Mouse (Mus musculus) embryonic fibroblast, embryonic 13.5 days (primary cell): Measurements from ENCODE around the gene Kcnma1. TPM values are rescaled to one million over a fixed set of nuclear protein-coding genes. Genes with fewer than 3 reads are reported as not detected.

Experiments used
- H3K27ac ChIP-seq: 2 replicates; pipeline ENCODE4 v1.5.1; 2012; ENCODE audit warnings: low read length, control low read depth, inconsistent platforms; ENCODE audit not compliant: insufficient read depth
- H3K4me1 ChIP-seq: 2 replicates; pipeline ENCODE4 v1.6.1; 2011; ENCODE audit warnings: low read length; ENCODE audit not compliant: control insufficient read depth, insufficient read depth
- H3K4me3 ChIP-seq: 2 replicates; pipeline ENCODE4 v1.5.1; 2011; ENCODE audit warnings: mild to moderate bottlenecking, control low read depth, low read length; ENCODE audit not compliant: insufficient read depth
- CTCF ChIP-seq: IDR thresholded peaks from 2 replicates; pipeline ENCODE4 v1.5.1; 2011; ENCODE audit warnings: mild to moderate bottlenecking, control low read depth, low read length, moderate library complexity, borderline replicate concordance; ENCODE audit not compliant: insufficient read depth
- POLR2A ChIP-seq: IDR thresholded peaks from 2 replicates; pipeline ENCODE4 v1.6.1; 2011; ENCODE audit warnings: low read depth, mild to moderate bottlenecking, control low read depth, low read length, moderate library complexity
- polyA plus RNA-seq: library from polyadenylated mRNA; stranded (reverse); fragments of >200 nt; gene quantifications from 2 replicates; pipeline ENCODE4 v1.2.4, GENCODE M21; 2011; ENCODE audit warnings: low read depth; ENCODE audit not compliant: missing spikeins, insufficient read length

Kcnma1 gene
- polyA plus RNA-seq, 1 experiment: 5.9 TPM

DNA sequence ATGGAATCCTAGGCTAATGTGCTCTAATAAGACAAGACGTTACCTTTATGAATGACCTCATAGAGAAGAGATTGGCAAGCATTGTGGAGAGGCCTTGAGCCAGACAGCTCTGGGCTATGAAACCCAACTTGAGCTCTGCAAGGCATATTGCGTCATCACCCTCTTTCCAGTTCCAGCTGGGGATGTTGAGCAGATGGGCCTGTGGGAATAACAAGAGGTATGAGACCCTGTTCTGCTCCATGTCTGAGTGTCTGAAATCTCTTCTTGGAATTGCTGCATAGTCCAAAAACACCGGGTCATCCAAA lies 519.8 kb downstream of the Kcnma1 start:
- TF ChIP-seq CTCF (no peak), POLR2A (no peak)
- peak overlapping the region; percentile 27; the same call in 1 of the 2 replicates for H3K27ac ChIP-seq

DNA sequence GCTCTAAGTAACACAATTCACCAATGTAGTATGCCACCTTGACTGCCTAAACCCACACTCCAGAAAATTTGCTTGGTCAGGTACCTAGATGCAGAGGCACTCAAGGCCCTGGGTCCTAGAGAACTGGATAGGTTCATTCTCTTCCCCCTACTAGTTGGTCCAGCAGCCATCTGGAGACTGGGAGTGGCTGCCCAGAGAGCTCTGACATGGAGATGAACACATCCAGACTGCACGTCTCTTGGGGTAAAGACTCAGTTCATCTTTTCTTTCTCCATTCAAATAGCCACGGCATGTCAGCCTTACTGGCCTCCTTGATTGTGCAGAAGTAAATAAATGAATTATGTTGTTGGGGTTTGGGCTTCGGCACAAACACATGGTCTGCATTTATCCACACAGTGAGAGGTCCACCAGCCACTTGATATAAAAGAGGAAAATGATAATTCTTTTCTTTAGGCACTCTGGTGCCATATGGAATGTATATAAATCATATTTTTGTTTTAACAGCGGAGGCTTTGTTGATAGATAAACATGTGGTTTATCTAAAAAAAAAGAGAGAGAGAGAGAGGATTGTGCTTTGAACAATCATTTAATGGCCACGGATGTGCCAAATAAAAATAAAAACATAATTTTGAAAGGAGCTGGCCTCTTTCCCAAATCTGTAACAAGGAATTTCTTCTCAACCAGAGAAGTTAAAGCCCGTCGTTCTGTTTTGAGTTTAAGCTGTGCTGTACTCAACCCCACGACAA lies 520.4 kb downstream of the Kcnma1 start:
- Histone ChIP-seq H3K4me3 (no peak overlapping the region), H3K4me1 (no peaks in the 10 kb centered on the region), H3K27ac (no peak overlapping the region)
- TF ChIP-seq POLR2A: no peak
- no peak for TF ChIP-seq CTCF

More for the DNA sequence above, 519.8 kb downstream of the Kcnma1 start:
- Histone ChIP-seq H3K4me1 (no peaks in the 10 kb centered on the region), H3K4me3 (no peak overlapping the region)

DNA sequence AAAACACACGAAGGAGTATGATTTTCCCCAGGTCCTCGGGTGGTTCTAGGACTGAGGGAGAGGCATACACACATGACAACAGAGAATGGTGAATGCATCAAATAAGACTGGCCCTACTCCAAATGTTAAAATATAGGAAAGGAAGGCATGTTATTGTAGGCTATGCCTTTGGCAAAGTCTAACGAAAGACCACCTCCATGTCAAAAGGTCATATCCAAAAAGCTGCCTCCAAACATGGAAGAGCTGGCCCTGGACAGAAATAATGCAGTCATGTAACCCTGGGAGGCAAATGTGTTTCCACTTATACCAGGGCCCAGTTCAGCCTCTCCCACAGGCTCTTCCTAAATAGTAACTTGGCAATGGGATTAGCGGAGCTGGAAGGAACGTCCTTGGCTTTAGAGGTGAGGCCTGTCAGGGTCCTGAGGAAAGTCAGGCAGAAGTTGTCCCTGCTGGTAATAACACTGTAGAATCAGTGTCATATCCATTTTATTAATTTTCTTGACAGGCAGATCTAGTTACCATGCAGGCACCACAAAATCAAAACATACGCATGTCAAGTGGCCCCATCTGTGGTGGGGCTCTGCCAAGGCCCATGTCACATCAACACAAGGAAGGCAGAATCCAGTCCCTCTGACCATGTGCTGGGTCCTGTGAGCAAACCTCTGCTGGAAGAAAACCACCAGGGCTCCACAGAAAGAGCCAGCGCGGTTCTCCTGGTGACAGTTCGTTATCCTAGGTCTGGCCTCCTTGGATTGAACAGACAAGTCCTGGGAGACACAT lies 521.5 kb downstream of the Kcnma1 start:
- Histone ChIP-seq H3K27ac (no peak overlapping the region), H3K4me1 (no peaks in the 10 kb centered on the region), H3K4me3 (no peak overlapping the region)
- TF ChIP-seq POLR2A (no peak), CTCF (no peak)

DNA sequence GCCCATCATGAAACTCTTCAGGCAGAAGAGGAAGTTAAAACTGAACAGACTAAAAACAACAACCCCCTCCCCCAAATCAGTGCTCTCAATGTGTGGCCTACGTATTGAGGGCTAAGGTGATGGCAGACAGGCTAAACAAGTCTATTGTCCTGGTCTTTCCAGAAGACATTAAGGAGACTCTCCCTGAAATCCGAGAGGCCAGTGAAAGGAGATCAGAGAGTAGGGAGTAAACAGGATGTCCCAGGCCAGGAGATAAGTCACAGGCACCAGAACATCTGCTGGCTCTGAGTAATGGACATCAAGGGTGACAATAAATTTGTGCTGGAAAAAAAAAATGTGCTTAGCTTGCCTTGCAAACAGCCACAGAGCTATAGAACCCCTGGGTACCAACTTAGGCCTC lies 522.9 kb downstream of the Kcnma1 start:
- no peak overlapping the region for H3K27ac ChIP-seq
- no peak overlapping the region for H3K4me3 ChIP-seq
- H3K4me1 ChIP-seq: no peaks in the 10 kb centered on the region
- TF ChIP-seq CTCF (no peak), POLR2A (no peak)

DNA sequence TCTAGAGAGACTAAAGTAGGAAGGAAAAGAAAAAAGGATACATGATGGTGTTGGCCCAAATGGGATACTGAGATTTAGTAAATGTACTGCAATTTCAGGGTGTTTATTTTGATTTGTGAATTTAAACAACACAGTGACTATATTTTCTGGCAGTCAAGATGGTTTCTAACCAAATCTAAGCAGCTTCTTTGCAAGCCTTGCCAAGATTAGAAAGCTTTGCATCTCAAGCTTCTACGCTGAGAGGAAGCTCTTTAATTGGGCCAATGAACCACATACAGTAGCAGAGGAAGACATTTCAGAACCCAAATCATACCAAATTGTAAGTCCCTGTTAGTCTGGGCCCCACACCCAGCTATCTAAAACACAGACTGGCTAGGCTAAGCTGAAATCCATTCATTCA lies 527.6 kb downstream of the Kcnma1 start:
- no peak for TF ChIP-seq POLR2A
- no peak for TF ChIP-seq CTCF
- Histone ChIP-seq H3K4me3 (no peak overlapping the region), H3K27ac (no peak overlapping the region), H3K4me1 (no peaks in the 10 kb centered on the region)

DNA sequence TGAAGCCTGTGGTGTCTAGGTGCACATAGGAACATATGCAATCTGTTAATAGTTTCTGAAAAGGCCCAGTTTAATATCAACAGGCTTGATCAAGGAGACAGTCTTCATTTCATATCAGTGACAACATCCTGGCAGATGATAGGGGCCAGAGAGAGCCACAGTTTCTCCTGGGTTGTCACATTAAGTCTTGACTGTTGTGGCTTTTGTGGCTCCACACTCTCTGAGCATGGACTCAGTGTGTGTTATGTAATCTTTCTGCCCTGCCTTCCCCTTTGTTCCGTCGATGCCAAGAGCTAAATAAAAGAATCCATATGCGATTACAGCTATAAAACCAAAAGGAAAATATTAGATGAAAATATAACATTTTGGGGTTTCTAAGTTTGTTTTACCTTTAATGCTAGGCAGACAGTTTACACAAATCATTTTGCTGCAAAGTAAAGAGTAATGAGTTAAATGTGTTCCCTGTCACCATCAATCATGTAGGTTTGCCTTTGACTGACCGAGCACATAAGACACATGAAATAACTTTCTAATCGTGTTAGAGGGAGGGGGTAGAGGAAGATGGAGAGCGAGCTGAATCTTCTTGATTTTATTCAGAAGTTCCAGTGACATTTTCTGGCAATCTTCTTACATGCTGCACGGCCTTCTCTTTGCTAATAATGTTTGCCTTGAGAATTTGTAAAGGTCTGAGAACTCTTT lies 528.3 kb downstream of the Kcnma1 start:
- TF ChIP-seq POLR2A (no peak), CTCF (no peak)
- no peaks in the 10 kb centered on the region for H3K4me1 ChIP-seq
- H3K4me3 ChIP-seq: no peak overlapping the region
- no peak overlapping the region for H3K27ac ChIP-seq

DNA sequence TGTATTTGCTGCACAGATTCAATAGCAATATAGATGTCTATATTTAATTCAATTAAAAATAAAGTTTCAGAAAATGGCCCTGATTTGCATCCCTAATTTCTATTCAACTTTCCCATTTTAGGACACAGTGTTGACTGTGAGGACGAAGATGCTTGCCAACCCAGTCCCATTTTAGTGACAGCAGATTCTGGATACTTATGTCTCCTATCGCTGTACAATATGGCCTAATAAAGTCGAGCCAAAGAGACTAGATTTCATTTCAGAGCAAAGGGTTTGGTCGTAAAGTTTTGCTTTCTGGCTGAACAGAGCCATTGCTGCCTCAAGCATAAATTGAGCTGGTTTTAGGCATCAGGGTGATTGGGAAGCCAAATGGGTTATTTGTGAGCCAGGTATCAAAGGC lies 539.2 kb downstream of the Kcnma1 start:
- TF ChIP-seq CTCF (no peak), POLR2A (no peak)
- Histone ChIP-seq H3K4me3 (no peak overlapping the region), H3K4me1 (no peaks in the 10 kb centered on the region), H3K27ac (no peak overlapping the region)

DNA sequence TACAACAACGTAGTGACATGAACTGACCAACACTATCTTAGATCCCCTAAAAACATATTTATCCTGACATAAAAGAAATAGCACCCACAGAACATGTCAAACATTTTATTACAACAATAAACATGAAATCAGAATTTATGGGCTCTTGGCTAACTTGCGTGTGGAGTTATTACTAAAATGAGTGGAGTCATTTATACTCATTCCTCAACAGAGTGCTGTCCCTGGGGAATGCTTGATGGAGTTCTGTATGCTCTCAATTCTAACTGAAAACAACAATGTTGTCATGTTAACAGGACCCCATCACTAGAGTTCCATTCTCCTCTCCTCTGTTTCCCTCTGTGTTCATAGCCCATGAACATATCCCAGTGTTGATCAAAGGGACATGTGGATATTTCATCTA lies 544.2 kb downstream of the Kcnma1 start:
- Histone ChIP-seq H3K4me3 (no peak overlapping the region), H3K27ac (no peak overlapping the region), H3K4me1 (no peaks in the 10 kb centered on the region)
- TF ChIP-seq POLR2A: no peak

DNA sequence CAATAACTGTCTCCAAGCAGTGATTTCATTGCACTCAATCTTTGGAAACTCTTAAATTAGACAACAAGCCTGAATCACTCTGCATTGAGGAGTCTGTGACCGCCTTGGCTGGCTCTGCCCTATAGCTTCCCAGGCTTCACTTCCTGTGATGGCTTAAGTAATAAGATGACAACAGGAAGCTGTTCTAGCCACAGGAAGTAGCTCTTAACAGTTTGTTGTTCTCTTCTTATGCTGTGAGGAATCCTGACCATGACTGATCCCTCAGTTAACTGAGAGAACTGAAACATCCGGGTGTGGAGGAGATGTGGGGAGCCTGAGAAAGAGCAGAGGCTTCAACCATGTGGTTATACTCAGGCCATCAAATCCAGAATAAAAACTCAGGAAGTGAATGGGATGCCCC lies 549.2 kb downstream of the Kcnma1 start:
- Histone ChIP-seq H3K4me3 (no peak overlapping the region), H3K4me1 (no peaks in the 10 kb centered on the region), H3K27ac (no peak overlapping the region)
- no peak for TF ChIP-seq POLR2A
- TF ChIP-seq CTCF: no peak

DNA sequence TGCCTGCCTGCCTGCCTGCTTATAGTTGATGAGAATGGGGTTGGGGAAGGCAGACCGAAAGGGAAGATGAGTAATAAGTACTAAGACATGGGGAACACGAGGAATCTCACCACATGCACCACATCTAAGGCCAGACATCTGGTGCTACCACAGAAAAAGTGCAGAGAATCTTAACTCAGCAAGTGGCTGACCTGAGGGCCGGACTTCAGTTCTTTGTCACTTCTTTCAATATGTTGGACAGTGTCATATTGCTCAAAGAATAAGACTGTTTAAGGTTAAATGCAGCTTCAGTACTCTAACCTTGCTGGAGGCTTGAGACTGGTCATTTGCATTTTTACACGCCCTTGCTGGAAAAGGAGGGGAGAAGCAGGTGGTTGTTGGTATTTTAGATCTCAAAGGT lies 555.7 kb downstream of the Kcnma1 start:
- H3K27ac ChIP-seq: no peak overlapping the region
- TF ChIP-seq CTCF: no peak
- no peak for TF ChIP-seq POLR2A
- H3K4me1 ChIP-seq: no peaks in the 10 kb centered on the region
- no peak overlapping the region for H3K4me3 ChIP-seq
